Mouse (Mus musculus): ENCODE data around the gene Cracr2a.

The Cracr2a gene

DNA sequence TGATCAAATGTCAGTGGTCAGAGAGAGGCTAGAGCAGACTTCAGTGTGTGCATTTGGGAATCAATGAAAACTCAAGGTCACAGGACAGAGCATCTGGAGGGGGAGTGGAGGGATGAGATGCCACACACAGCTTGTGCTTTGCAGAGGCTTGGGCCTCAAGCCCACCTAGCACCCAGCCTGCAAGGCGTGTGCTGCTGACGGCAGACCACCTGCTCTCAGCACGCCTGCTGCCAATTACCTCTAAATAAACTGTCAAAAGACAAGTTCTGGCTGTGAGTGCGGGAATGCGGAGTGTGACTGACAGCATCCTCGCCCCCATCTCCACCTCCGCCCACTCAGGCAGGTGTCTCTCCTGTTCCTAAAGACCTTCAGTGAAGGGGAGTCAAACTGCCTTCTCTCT lies 131.2 kb downstream of the Cracr2a start:
- DNase-seq (ENCODE audit: low read depth, low spot score) = no peak

GRCm38 (mm10) chr6:127693681-127694080 lies 132.5 kb downstream of the Cracr2a start:
- DNase-seq (ENCODE audit: low read depth, low spot score) = no peak

GRCm38 (mm10) chr6:127701036-127701783 lies 140.1 kb downstream of the Cracr2a start:
- DNase-seq (ENCODE audit: low read depth, low spot score) = no peak

DNA sequence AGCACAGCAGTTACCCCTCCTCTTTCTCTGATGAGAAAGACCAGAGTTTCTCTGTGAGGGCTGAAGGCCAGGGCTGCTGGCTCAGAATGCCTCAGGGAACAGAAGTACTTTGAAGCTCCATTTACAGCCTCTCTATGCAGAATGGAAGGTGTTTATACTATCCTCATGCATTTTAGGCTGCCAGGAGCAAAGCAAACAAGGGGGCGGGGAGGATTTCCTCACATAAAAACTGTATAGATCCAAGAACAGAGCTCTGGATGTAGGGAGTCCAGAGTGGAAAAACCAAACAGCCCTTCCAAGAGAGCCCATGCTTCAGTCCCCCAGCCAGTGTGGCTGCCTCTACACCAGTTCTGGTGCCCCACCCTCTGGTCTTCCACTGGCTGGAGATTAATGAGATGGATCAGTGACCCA lies 147.1 kb downstream of the Cracr2a start:
- no peak for DNase-seq (ENCODE audit: low read depth, low spot score)

- no peak for DNase-seq (ENCODE audit: low read depth, low spot score)
Measured at GRCm38 (mm10) chr6:127714906-127715305, 153.8 kb downstream of the Cracr2a start.

- DNase-seq (ENCODE audit: low read depth, low spot score) = no peak
Measured at GRCm38 (mm10) chr6:127715428-127715827, 154.3 kb downstream of the Cracr2a start.

DNA sequence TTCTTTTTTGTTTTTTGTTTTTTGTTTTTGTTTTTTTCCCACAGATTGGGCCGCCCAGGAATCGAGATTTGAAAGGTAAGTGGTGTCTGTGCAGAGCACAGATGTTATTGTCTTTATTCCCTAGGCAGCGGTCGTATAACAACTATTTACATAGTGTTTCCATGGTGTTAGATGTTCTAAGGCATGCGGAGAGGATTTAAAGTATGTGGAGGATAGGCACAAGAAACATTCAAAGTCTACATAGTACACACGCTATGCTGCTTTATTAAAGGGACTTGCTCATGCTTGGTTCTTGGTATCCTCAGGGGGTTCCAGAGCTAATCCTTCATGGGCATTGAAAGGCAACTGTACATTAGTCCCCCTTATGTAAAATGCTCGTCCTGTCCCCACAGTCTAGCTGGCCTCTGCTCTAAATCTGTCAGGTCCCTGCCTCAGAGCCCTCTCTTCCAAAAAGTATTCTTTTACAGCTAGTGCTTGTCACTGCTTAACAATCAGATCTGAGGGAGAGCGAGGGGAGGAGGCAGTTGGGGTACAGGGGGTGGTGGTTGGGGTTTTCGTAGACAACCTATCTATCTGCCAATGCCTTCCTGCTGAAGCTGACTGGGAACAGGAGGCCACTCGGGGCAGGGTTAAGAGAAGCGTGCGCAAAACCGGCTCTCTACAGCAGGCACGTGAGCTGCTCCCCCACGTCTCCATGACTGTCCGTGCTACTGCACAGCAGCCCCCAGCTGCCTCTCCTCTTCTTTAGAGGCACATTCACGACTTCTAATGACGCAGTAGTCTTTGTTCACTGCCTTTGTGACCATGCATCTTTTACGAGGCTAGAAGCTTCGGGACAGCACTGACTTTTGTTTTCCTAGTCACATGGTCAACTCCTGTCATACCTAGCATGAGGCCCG lies 156.3 kb downstream of the Cracr2a start:
- DNase-seq (ENCODE audit: low read depth, low spot score) = no peak

- no peak for DNase-seq (ENCODE audit: low read depth, low spot score)
Measured at GRCm38 (mm10) chr6:127719875-127720274, 158.7 kb downstream of the Cracr2a start.

GRCm38 (mm10) chr6:127723126-127723525 lies 162.0 kb downstream of the Cracr2a start:
- peak; percentile 13 for DNase-seq (ENCODE audit: low read depth, low spot score)
